Mouse (Mus musculus) embryonic facial prominence, embryonic 11.5 days (tissue): ENCODE data around the gene Efcab12. TPM values are rescaled to one million over a fixed set of nuclear protein-coding genes. Genes with fewer than 3 reads are reported as not detected.

Source experiments
- ATAC-seq: fragments of 200-750 bp; cut with Nextera tagmentation; replicated peaks from 2 replicates; pipeline ENCODE4 v1.8.0; 2017; ENCODE audit warnings: low read depth; ENCODE audit not compliant: insufficient number of reproducible peaks, low FRiP score, low TSS enrichment
- DNase-seq: peaks from one replicate; pipeline ENCODE4 v3.0.0-alpha.2; 2015; ENCODE audit warnings: low spot score
- H3K27ac ChIP-seq: fragments of 300-500 bp; sonication (generic); replicated peaks from 2 replicates; pipeline ENCODE4 v1.5.1; 2014; ENCODE audit warnings: mild to moderate bottlenecking, low read depth, low read length, control low read depth
- H3K27me3 ChIP-seq: fragments of 300-500 bp; sonication (generic); 2 replicates; pipeline ENCODE4 v1.6.1; 2014; ENCODE audit warnings: mild to moderate bottlenecking, low read length, moderate library complexity, mixed read lengths; ENCODE audit not compliant: control insufficient read depth, insufficient read depth
- H3K36me3 ChIP-seq: fragments of 300-500 bp; sonication (generic); replicated peaks from 2 replicates; pipeline ENCODE4 v1.6.1; 2014; ENCODE audit warnings: low read depth, mild to moderate bottlenecking, low read length, moderate library complexity, mixed read lengths; ENCODE audit not compliant: control insufficient read depth, insufficient read depth
- H3K4me1 ChIP-seq: fragments of 300-500 bp; sonication (generic); 2 replicates; pipeline ENCODE4 v1.6.1; 2014; ENCODE audit warnings: low read length, mixed read lengths; ENCODE audit not compliant: control insufficient read depth, insufficient read depth
- H3K4me2 ChIP-seq: fragments of 300-500 bp; sonication (generic); 2 replicates; pipeline ENCODE4 v1.6.1; 2014; ENCODE audit warnings: low read depth, mild to moderate bottlenecking, control low read depth, low read length, moderate library complexity
- H3K4me3 ChIP-seq: fragments of 300-500 bp; sonication (generic); 2 replicates; pipeline ENCODE4 v1.5.1; 2014; ENCODE audit warnings: low read depth, low read length, control low read depth
- H3K9ac ChIP-seq: fragments of 300-500 bp; sonication (generic); replicated peaks from 2 replicates; pipeline ENCODE4 v1.6.1; 2014; ENCODE audit warnings: mild to moderate bottlenecking, control low read depth, low read length
- H3K9me3 ChIP-seq: fragments of 300-500 bp; sonication (generic); replicated peaks from 2 replicates; pipeline ENCODE4 v1.6.1; 2016; ENCODE audit warnings: mild to moderate bottlenecking, low read length, inconsistent platforms, mixed read lengths; ENCODE audit not compliant: control insufficient read depth
- WGBS: fragments of 180-500 bp; shearing (Covaris S2); extraction: QIAGEN DNeasy Blood & Tissue Kit; methylation state at CpG from one replicate; pipeline ENCODE4 v1.1.7; 2014; 5-methylcytosine and 5-hydroxymethylcytosine counted together
- microRNA-seq: library from miRNA; unstranded; fragments of <30 nt; microRNA quantifications from one replicate; pipeline ENCODE4, GENCODE M21; 2016; ENCODE audit warnings: borderline number of aligned reads
- polyA plus RNA-seq: library from polyadenylated mRNA; unstranded; fragments of >200 nt; fragmentation: Nextera tagmentation; extraction: Ambion mirVana; gene quantifications from 2 replicates; pipeline ENCODE4 v1.2.1, GENCODE M21; 2014

Gene Efcab12
- polyA plus RNA-seq, 1 experiment from 2014 or later: 0.39 TPM

GRCm38 (mm10) chr6:115761995-115762756, 76.0 kb downstream of the Efcab12 start, which contains the start of gene Tmem40:
Gene Tmem40 (minus strand): TSS chr6:115762410.
- 4% methylated on average over 9 of the region's 9 CpGs for WGBS

DNA sequence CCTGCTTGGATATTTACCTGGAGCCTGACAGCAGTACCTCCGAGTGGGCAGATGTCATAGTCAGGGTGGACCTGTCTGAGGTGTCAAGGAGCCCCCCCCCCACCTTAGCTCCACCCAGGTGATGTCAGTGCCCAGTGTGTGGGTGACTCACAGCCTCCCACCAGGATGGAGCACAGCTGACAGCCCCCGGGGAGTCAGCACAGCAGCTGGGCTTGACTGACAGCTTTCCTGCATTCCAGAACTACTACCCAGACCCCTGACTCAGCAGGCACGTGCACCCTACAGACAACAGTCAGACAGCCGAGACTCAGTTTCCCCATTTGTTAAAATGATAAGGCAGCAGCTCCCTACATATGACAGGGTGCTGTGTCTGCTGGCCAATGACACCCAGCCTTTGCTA, 77.2 kb downstream of the Efcab12 start:
- WGBS: 68% methylated on average over 4 of the region's 4 CpGs
- Histone ChIP-seq H3K4me3 (no peak overlapping the region), H3K36me3 (no peaks in the 10 kb centered on the region), H3K4me1 (peaks cover 7% of the 10 kb centered on the region), H3K9me3 (no peaks in the 10 kb centered on the region), H3K4me2 (no peak overlapping the region), H3K9ac (no peak overlapping the region), H3K27me3 (no peaks in the 10 kb centered on the region), H3K27ac (no peak overlapping the region)
- DNase-seq (no peak), ATAC-seq (no peak)

More at GRCm38 (mm10) chr6:115761995-115762756, 76.0 kb downstream of the Efcab12 start, which contains the start of gene Tmem40:
- no peaks in the 10 kb centered on the region for H3K27me3 ChIP-seq
- H3K9ac ChIP-seq: no peak within 1 kb of the TSS
- H3K4me1 ChIP-seq: peaks cover 7% of the 10 kb centered on the region
- no peaks in the 10 kb centered on the region for H3K9me3 ChIP-seq
- no peak within 1 kb of the TSS for H3K4me2 ChIP-seq
- peak within 1 kb of the TSS; percentile 25; the same call in 1 of the 2 replicates for H3K27ac ChIP-seq
- ATAC-seq (no peak; the same call in 1 of the 2 replicates), DNase-seq (peak; percentile 67)
- no peaks in the 10 kb centered on the region for H3K36me3 ChIP-seq
- no peak within 1 kb of the TSS for H3K4me3 ChIP-seq

Small RNA genes within 50 kb of the gene (microRNA-seq; reads per million reads assigned to microRNA genes)
- gene Mir7660: not detected

Other genes with a start within 250 kb of the Efcab12 start
- 0.31 and 0.38 TPM in 2 replicates for gene Mkrn2os, start 245.8 kb downstream of the Efcab12 start, polyA plus RNA-seq
- 28.1 and 28.5 TPM in 2 replicates for gene Mkrn2, start 236.5 kb downstream of the Efcab12 start, polyA plus RNA-seq
- 124 and 131 TPM in 2 replicates for gene Raf1, start 161.8 kb downstream of the Efcab12 start, polyA plus RNA-seq
- gene Tmem40, start 76.0 kb downstream of the Efcab12 start, polyA plus RNA-seq: 2.0 and 3.3 TPM in 2 replicates
- 36.2 and 39.1 TPM in 2 replicates for gene Cand2, start 63.9 kb downstream of the Efcab12 start, polyA plus RNA-seq
- 2,072 and 2,207 TPM in 2 replicates for gene Rpl32, start 29.7 kb downstream of the Efcab12 start, polyA plus RNA-seq
- gene Mbd4, start 15.0 kb upstream of the Efcab12 start, polyA plus RNA-seq: 22.5 and 24.8 TPM in 2 replicates
- 25.1 and 27.2 TPM in 2 replicates for gene Ift122, start 15.1 kb upstream of the Efcab12 start, polyA plus RNA-seq
- 0.14 TPM in 1 of 2 replicates, not detected in the other for gene Rho, start 93.3 kb upstream of the Efcab12 start, polyA plus RNA-seq
- not detected in 2 replicates for gene H1foo, start 106.5 kb upstream of the Efcab12 start, polyA plus RNA-seq
- 19.1 and 20.3 TPM in 2 replicates for gene Plxnd1, start 156.6 kb upstream of the Efcab12 start, polyA plus RNA-seq